Mouse (Mus musculus): ENCODE measurements at regions not wholly inside any gene's neighbourhood (a gene's known extent, or its start where the extent isn't known, plus 50 kb on each side); places are given as distances from the start of the nearest gene placed in this dataset.
A peak's percentile ranks its signal among the peaks of the same experiment; 100 is the strongest.

DNA sequence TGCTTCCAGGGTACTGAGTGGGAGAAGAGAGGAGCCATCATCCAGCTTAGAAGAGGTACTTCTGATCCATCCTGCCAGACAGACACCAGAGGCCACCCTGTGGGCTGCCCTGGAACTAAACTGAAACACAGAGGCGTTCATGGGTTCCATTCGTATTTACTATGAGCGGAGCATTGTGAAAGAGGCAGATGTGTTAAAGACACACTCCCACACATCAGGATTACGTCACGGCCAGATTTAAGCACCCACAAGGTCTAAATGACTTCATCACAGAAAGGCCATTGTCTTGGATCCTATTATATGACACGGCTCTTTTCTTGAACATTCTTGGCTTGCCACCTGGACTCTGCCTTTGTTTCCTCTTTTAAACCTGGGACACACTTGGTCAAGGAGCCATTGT lies 141.0 kb upstream of the Arglu1 start:
- DNase-seq (ENCODE audit: low spot score) = no peak

DNA sequence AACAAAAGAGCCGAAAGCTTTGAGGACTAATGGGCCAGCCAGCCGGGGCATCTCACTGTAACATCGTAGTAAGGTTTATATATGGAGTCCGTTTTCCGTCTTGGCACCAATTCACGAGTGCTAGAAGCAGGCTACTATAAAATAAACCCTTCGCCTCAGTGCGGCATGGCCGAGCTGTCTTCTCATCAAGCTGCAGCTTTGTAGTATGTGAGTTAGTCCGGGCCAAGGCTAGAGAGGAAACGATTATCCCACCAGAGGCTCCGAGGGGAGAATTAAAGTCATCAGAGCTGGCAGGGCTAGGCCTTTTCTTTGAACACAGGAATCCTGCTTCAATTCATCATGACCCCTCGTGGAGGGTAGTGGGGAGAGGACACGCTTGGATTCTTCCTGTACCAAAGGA lies 138.9 kb upstream of the Arglu1 start:
- peak; percentile 37 for DNase-seq (ENCODE audit: low spot score)

DNA sequence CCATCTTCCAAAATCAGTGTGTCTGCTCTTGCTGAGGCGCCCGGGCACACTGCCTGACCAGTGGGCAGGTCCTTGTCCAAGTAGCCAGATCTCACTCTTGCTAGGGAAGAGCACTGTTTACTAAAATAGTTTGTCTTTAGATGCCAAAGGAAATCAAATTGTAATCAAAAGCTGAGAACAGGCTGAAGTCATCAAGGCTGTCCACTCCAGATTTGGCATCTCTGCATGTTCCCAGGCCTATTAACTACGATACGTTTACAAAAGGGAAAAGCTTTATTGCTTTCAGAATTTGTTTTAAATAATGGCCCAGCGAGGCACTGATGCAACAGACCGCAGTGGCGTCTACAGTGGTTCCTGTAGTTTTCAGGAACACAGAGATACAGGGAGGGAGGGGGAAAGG lies 137.2 kb upstream of the Arglu1 start:
- DNase-seq (ENCODE audit: low spot score) = no peak

DNA sequence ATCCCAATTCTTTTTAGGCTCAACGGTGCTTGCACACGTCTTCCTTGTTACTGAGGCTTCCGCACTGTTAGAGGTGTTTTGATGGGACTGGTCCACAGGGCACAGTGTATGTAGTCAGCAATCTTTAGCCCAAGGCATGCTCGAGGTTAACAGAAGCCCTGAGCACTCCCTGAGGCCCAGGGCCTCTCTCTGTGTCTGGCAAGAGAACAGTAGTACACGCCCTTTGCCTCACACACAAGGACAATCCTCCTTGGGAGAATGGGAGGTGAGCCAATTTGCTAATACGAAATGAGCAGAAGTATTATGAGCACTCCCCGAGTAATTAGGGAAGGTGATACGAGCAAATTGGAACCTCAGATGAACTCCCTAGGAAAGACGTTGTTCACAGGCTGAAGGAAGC lies 136.5 kb upstream of the Arglu1 start:
- DNase-seq (ENCODE audit: low spot score) = no peak

DNA sequence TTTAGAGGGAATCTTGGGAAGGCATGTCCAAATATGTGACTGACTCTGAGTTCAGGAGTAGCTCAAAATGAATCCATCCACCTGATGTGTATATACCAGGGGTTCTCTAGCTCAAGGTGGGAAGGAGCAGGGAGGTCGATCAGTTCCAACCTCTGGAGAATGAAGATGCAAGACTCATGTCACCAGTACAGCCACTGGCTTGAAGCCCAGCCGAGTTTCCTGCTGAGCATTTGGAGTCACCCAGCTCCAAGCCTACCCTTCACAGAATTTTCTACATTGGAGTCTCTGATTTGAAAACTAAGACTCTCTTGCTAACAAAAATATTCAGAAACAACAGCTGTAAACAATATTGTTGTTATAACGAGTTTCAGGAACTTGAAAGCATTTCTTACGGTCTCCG lies 134.6 kb upstream of the Arglu1 start:
- DNase-seq (ENCODE audit: low spot score) = no peak

DNA sequence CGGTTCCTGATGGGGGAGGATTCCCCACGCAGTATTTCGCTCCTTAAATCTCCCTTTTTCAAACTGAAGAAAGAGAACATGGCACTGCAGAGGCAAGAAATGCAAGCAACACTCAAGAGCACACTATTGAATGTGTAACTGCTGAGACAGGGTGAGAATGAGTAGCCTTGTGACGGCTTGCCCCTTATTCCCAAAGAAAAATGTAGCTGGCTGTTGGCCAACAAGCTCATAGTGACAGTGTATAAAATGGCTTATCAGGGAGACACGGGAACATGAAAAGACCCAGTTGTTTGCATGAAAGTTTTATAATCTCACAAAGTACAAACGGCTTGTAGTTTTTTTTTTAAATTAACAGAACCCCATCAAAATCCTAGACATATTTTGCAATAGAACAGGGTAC lies 130.8 kb upstream of the Arglu1 start:
- no peak for DNase-seq (ENCODE audit: low spot score)

DNA sequence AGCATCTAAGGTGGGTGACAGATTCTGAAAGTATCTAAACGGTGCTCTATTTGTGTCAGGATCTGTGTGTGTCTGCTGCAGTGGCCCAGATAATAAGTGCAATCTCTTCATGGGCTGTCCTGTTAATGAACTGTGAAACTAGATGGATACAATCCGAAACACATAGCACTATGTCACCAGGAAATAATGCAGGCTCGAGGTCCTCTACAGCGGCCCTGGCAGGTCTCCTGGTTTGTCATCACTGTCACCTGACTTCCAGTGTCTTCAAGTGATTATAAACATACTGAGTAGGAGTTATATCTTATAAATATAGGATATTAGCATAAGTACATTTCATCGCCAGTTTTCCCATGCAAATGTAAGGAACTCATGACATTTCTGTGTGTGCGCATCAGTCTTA lies 130.3 kb upstream of the Arglu1 start:
- no peak for DNase-seq (ENCODE audit: low spot score)

DNA sequence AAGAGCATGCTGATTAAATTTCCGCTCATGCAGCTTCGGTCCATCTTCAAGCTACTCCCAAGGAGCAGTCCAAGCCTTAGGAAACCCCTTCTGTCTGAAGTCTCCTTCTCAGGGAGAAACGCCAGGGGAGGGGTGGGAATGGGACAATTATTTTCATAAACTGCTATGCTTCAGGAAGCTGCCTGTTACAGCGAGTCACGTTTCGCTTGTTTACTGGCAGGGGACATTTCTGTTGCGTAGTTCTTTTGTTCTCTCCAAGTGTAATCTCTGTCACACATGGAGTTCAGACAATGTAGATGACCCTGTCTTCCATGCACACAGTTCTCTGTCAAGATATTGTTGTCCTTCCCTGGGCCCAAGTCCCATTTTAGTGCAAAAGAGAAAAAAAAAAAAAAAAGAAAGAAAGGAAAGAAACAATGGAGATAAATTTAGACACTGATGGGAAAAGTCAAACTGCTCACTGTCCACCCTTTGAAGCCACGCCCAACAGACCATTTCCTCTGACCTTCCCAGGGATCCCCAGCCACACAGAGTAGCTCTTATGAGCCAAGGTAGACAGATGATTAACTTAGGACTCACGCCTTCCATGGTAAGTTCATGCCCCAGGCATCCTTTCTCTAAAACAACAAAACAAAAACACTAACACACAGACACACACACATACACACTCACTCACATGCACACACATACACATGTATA lies 129.1 kb upstream of the Arglu1 start:
- DNase-seq (ENCODE audit: low spot score) = no peak

DNA sequence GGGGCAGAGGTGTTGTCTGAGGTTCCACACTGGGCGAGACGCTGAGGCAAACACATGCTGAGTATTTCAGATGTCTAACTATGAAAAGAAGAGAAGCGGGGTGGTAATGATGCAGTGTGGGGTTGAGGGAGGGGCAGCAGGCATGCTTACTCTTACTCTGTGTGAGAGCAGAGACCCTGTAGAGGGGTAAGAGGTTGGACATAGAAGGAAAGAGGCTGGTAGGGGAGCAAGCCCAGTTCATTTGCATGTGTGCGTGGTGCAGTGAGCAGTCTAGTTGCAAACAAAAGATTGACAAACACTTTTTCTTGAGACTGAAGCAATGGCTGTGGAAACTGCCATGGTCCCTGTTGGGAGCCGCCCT lies 122.5 kb upstream of the Arglu1 start:
- no peak for DNase-seq (ENCODE audit: low spot score)

DNA sequence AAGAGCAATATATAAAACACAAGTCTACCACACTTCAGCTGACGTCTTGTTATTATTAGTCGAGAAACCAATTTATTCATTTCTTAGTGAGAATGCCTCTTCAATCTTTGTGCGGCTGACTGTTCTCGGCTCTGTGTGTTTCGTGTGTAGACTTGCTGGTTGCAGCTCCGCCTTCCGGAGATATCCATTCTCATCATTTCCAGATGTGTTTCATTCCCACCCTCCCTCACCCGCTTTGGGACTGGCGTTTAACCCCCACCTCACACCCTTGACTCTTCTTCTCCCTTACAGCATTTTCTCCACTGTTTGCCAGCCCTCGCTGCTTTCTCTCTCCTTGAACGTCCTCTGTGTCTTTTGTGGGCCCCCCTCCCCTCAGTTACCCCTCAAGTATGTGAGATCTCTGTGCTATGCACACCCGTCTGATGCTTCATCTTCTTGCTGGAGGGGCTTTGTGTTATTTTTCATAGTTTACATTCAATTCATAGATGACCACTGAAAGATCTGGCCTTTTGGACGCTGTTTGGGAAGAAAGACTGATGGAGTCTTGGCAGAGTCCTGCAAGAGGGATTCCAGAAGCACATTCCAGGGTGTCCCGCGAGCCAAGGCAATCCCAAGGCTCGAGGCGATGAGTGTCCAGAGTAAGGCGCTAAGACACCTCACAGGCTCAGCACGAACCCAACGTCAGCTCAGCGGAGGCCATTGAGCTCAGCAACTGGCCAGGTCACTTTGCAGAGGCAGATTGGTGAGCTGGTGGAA lies 121.9 kb upstream of the Arglu1 start:
- DNase-seq (ENCODE audit: low spot score) = no peak

DNA sequence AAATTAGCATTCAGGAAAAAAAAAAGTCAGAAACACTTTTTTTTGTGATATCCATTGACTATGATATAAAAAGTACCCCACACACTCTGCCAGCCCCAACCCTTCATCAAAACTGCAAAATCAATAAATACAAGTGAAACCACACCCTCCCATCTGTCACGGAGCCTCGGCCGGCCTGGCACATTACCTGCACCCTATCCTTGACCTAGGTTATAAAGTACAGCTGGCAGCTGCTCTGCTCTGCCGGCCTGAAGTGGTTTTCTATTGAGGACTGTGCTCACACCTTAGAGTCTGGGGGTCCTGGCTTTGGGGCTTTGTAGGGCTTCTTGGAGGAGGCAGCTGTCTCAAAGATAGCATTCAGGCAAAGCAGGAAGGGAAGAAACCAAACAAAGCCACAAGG lies 120.6 kb upstream of the Arglu1 start:
- DNase-seq (ENCODE audit: low spot score) = no peak

DNA sequence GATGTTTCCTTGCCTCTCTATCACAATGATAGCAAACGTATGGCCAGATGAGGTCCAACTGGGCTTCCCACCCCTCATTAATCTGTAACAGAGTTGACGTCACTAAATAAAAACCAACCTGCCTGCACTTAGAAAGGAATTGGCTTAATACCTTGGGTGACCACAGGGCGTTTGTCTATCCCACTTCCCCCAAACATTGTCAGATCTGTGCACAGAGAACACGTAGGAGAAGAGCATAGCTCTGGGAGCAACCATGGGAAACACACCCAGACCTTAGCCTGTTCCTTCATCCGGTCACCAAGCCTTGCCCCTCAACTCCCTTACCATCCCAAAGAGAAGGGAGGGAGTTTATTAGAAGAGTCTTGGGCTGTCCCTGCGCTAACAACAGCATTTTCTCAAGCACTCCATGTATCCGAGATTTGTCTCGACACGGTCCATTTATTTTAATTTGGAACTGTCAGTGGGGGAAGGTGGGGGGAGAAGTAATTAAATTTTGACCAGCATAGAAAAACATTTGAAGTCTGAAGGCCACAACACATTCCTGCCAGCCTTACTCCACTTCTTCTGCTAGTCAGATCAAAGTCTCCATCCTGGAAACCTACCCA lies 119.6 kb upstream of the Arglu1 start:
- no peak for DNase-seq (ENCODE audit: low spot score)

DNA sequence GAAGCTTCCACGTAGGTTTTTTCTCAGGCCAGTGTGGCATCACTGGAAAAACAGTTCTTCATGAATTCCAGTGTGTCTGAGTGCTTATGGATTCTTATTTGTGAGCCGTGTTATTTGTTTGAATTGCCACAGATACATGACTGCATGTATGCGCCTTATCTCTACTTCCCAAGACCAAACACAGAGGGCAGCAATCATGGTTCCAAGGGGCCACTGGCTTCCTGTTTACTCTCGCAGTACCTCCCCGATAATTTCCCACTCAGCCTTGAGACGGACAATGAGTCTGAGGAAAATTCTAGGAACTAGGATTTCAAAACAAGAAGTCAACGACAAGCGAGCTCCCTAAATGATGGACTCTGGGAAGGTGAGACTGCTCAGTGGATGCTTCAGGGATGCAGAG lies 119.0 kb upstream of the Arglu1 start:
- DNase-seq (ENCODE audit: low spot score) = no peak

DNA sequence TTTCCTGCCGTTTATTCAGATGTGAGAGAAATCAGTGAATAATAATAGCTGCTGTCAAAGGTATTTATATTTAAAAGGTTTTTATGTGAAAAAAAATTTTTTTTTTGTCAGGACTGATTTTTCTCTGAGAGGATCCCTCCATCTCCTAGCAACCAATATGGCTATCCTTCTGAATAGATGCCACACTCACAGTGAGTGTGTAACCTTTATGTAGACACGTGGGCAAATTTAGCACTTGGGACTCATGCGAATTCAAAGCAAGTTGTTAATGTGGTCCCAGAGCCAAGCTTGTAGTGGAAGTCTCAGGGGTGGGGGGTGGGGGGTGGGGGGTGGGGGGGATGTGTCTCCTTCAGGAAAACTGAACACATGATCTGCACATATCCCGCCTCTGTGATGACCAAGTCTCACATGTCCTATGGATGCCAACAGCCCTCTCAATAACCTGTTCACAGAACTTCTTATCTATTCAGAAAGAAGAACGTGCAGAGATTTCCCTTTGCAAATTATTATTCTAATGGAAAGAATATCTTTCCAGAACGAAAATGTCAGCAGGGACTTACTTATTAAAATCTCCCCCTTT lies 112.5 kb upstream of the Arglu1 start:
- DNase-seq (ENCODE audit: low spot score) = no peak

DNA sequence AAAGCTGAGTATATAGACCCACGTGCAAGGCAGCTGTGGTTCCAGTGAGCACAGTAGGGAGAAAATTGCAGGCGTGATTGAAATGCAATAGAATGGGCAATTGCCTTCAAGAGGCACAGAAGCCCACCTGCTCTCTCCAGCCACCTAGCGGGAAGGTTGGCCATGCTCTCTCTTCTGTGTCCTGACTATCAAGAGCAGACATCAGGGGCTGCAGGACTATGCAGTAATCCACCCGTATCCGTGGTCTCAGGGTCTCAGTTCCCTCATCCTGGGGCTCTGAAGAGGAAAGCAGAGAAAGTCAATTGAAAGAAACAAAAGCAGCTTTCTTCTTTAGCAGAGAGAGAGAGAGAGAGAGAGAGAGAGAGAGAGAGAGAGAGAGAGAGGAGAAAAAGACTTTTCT lies 112.0 kb upstream of the Arglu1 start:
- DNase-seq (ENCODE audit: low spot score) = no peak

DNA sequence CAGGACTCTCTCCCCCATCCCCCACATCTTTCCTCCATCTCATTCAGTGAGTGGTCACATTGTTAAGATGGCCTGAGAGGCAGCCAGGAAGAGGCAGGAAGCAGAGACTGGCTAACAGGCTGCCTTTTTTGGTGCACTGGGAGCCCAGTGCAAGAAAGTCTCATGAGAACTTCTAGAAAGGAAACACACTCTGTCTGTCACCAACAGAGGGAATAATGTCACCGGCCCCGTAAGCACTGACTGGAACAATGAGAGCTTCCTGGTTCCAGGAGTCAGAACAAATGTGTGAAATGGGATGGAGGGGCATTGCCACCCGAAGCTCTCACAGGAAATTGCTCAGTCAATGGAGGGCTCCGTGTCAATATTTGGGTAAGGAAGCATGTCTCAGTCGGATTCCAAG lies 111.3 kb upstream of the Arglu1 start:
- no peak for DNase-seq (ENCODE audit: low spot score)

DNA sequence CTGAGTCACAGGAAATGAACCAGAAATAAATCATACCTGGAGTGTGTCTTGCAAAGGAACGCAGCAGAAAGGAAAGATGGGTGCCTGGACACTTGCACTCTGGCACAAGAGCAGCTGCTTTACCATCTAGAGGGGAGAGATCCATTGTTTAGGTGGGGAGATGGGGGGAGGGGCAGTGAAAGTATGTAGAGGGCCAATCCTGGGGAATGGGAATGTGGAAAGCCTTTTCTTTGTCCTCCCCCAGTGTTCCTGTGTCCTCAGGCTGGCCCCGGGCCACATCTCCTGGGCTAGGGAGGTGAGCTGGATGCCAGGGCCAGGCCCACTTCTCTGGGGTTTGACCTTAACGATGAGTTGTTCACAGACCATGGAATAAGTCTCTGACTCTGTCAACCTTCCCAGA lies 107.2 kb upstream of the Arglu1 start:
- peak; percentile 35 for DNase-seq (ENCODE audit: low spot score)

DNA sequence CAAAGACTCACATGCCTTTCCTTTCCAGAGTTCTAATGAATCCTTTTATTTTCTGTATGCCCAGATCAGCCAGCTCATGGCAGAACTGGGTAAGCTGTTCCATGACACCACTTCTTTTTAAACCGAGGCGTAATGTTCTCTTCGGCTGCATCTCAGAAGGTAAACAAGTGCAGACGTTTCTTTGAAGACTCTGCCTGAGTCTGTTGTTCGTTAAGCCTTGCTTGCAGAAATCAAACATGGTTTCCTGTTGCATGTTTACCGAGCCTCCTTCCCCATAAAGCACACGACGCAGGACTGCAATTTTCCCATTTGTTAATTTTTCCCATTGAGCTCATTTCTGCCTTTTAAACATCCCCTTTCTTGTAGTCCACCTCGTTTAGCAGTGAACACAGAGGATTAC lies 106.6 kb upstream of the Arglu1 start:
- no peak for DNase-seq (ENCODE audit: low spot score)

DNA sequence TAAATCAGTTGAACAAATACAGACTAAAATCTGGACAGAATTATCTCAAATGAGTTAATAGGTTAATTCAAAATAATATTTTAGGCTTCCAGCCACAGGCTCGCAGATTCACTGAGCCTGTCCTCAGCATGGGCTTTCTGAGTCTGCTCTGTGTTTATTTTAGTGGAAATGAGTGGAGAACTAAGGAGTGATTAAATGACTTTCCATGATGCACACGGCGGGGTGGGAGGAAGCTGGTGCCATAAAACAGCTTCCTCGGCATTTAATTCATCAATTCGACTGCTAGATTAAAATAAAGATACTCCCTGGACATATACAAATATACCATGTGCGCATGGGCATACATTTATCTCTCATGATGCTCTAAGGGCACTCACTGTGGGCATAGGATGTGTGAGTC lies 104.4 kb upstream of the Arglu1 start:
- no peak for DNase-seq (ENCODE audit: low spot score)

DNA sequence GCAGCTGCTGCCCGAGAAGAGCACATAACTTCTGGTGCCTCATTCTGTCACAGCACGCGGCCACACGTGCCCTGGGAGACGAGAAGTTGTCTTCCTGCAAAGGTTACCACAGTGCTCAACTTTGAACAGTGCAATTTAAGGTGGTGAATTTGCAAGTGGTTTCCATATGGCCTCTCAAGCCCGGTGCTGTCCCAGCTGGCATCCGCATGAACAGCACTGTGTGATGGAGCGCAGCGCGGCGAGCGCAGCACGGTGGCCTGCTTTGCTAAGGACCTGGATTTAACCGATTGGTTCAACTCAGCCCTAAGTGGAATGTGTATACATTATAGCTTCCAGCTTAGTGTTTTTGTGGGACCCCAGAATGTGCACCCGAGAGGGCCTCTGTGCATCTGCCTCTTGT lies 89.6 kb upstream of the Arglu1 start:
- DNase-seq (ENCODE audit: low spot score) = peak; percentile 39

DNA sequence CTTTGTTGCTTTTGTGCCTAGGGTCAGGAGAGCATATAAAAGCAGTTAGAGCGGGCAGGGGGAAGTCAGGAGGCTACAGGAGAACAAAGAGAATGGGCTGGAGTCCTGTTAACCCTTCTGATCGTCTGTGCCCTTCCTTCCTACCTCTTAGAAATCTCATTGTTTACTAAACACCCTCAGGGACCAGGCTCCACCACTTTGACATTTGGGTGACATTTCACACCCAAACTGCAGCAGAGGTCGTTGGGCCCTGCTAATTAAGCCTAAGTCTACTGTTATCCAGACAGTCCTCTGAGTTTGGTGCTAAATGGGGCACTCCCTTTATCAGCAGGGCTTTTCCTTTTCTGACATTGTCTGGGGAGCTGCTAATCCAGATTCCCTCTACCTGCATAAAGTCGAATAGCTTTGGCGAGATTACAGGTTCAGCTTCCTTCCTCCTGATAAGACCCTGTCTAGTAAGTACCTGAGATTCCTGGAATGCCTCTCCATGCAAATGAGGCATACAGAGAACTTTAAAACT lies 84.2 kb upstream of the Arglu1 start:
- peak; percentile 8 for DNase-seq (ENCODE audit: low spot score)

DNA sequence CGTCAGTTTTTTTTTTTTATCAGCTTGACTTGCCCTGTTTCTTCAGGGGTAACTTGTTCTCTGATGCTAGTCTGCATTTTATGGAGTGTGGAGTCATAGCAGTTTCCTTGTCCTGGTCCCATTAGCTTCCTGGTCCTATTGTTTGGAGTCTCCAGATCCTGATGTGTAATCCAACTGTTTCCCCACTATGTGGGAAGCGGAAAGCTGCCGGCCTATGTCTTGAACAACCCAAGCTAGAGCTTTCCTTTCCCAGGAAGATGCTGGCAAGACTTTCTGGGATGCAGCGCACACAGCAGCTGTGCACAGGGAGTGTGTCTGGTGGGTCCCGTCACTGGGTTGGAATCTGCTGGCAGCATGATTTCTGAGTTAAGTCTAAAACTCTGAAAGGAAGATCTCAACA lies 82.1 kb upstream of the Arglu1 start:
- DNase-seq (ENCODE audit: low spot score) = no peak

DNA sequence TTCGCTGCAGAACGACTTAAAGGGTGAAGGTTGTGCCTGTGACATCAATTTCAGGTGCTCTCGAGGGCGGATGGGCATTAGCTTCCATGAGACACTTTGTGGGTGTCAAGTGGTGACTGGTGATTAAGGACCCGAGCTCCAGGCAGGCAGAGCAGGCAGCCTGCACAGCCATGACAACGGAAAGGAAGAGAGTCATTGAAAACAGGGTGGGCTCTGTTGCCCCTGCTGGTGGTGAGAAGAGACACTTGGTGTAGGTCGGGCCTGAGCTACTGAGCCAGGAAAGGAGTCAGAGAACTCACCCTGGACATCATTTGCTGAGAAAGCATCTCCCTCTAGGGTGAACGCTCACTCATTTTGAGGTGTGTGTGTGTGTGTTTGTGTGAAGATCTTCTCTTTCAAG lies 80.1 kb upstream of the Arglu1 start:
- DNase-seq (ENCODE audit: low spot score) = no peak

All from embryo, embryonic 10.5 days (tissue).